Mouse (Mus musculus): Measurements from ENCODE around the gene Marveld2. TPM values are rescaled to one million over a fixed set of nuclear protein-coding genes. Genes with fewer than 3 reads are reported as not detected.

Marveld2 gene
- polyA plus RNA-seq, 1 experiment from 2014 or later: 14.0 TPM

- H3K36me3 ChIP-seq: peaks cover 26% of the 10 kb centered on the region
- no peak overlapping the region for H3K4me3 ChIP-seq (replicated peaks)
- H3K27me3 ChIP-seq: peaks cover 3% of the 10 kb centered on the region
- WGBS: 65% methylated on average over 2 of the region's 2 CpGs
- H3K9ac ChIP-seq: no peak overlapping the region
- peaks cover 8% of the 10 kb centered on the region for H3K4me1 ChIP-seq
- ATAC-seq (replicated peaks; ENCODE audit: low FRiP score): no peak
- H3K9me3 ChIP-seq (replicated peaks): peaks cover 4% of the 10 kb centered on the region; the same call in 1 of the 2 replicates
- H3K27ac ChIP-seq: no peak overlapping the region
- H3K4me2 ChIP-seq: no peak overlapping the region
Observed at GRCm38 (mm10) chr13:100612903-100613302, 3.9 kb downstream of the Marveld2 start.

GRCm38 (mm10) chr13:100612251-100612650 is 4.5 kb downstream of the Marveld2 start:
- Histone ChIP-seq H3K4me3 (replicated peaks) (no peak overlapping the region), H3K9me3 (replicated peaks) (peaks cover 4% of the 10 kb centered on the region; the same call in 1 of the 2 replicates), H3K4me1 (peaks cover 8% of the 10 kb centered on the region), H3K27ac (no peak overlapping the region), H3K36me3 (peaks cover 24% of the 10 kb centered on the region), H3K4me2 (no peak overlapping the region), H3K9ac (no peak overlapping the region), H3K27me3 (peaks cover 3% of the 10 kb centered on the region)
- no peak for ATAC-seq (replicated peaks; ENCODE audit: low FRiP score)
- 92% methylated on average over 10 of the region's 10 CpGs for WGBS

GRCm38 (mm10) chr13:100611266-100611665 is 5.5 kb downstream of the Marveld2 start:
- Histone ChIP-seq H3K27me3 (no peaks in the 10 kb centered on the region), H3K27ac (no peak overlapping the region), H3K9ac (no peak overlapping the region), H3K4me2 (no peak overlapping the region), H3K36me3 (peaks cover 23% of the 10 kb centered on the region), H3K4me1 (peaks cover 1% of the 10 kb centered on the region; the same call in 1 of the 2 replicates), H3K9me3 (replicated peaks) (peaks cover 4% of the 10 kb centered on the region; the same call in 1 of the 2 replicates), H3K4me3 (replicated peaks) (no peak overlapping the region)
- ATAC-seq (replicated peaks; ENCODE audit: low FRiP score): no peak
- WGBS: 93% methylated on average over 13 of the region's 13 CpGs

- no peak for ATAC-seq (replicated peaks; ENCODE audit: low FRiP score)
- 91% methylated on average over 8 of the region's 8 CpGs for WGBS
- H3K27ac ChIP-seq: no peak overlapping the region
- H3K9me3 ChIP-seq (replicated peaks): peaks cover under 1% of the 10 kb centered on the region; the same call in 1 of the 2 replicates
- no peaks in the 10 kb centered on the region for H3K27me3 ChIP-seq
- H3K4me3 ChIP-seq (replicated peaks): no peak overlapping the region
- H3K4me1 ChIP-seq: no peaks in the 10 kb centered on the region
- H3K36me3 ChIP-seq: peaks cover 23% of the 10 kb centered on the region
- H3K4me2 ChIP-seq: no peak overlapping the region
- no peak overlapping the region for H3K9ac ChIP-seq
Observed at GRCm38 (mm10) chr13:100607756-100608155, 9.0 kb downstream of the Marveld2 start.

GRCm38 (mm10) chr13:100605845-100606244 is 10.9 kb downstream of the Marveld2 start:
- Histone ChIP-seq H3K27ac (no peak overlapping the region), H3K36me3 (peaks cover 9% of the 10 kb centered on the region; the same call in 1 of the 2 replicates), H3K9me3 (replicated peaks) (no peaks in the 10 kb centered on the region; the same call in 1 of the 2 replicates), H3K4me2 (no peak overlapping the region), H3K9ac (no peak overlapping the region), H3K27me3 (no peaks in the 10 kb centered on the region), H3K4me1 (no peaks in the 10 kb centered on the region), H3K4me3 (replicated peaks) (no peak overlapping the region)
- no peak for ATAC-seq (replicated peaks; ENCODE audit: low FRiP score)
- 74% methylated on average over 1 of the region's 1 CpGs for WGBS

- WGBS: 90% methylated on average over 11 of the region's 11 CpGs
Observed at GRCm38 (mm10) chr13:100603738-100604095, 13.1 kb downstream of the Marveld2 start.

GRCm38 (mm10) chr13:100603031-100603737 is 13.6 kb downstream of the Marveld2 start:
- Histone ChIP-seq H3K4me2 (no peak overlapping the region), H3K27ac (peak overlapping the region; percentile 54; the same call in 1 of the 2 replicates)
- WGBS: 90% methylated on average over 10 of the region's 10 CpGs

More at GRCm38 (mm10) chr13:100603738-100604095, 13.1 kb downstream of the Marveld2 start:
- no peak overlapping the region for H3K9ac ChIP-seq
- no peak overlapping the region for H3K4me2 ChIP-seq
- no peak overlapping the region for H3K4me3 ChIP-seq (replicated peaks)
- H3K36me3 ChIP-seq: peaks cover 12% of the 10 kb centered on the region; the same call in 1 of the 2 replicates
- ATAC-seq (replicated peaks; ENCODE audit: low FRiP score): no peak
- no peak overlapping the region for H3K27ac ChIP-seq
- no peaks in the 10 kb centered on the region for H3K27me3 ChIP-seq
- no peaks in the 10 kb centered on the region for H3K4me1 ChIP-seq
- H3K9me3 ChIP-seq (replicated peaks): no peaks in the 10 kb centered on the region; the same call in 1 of the 2 replicates

GRCm38 (mm10) chr13:100602239-100602902 is 14.4 kb downstream of the Marveld2 start:
- peak; percentile 93 for ATAC-seq (replicated peaks; ENCODE audit: low FRiP score)
- no peaks in the 10 kb centered on the region for H3K9me3 ChIP-seq (replicated peaks)
- no peak overlapping the region for H3K9ac ChIP-seq
- no peak overlapping the region for H3K4me3 ChIP-seq (replicated peaks)
- peak overlapping the region; percentile 54; the same call in 1 of the 2 replicates for H3K27ac ChIP-seq
- H3K27me3 ChIP-seq: no peaks in the 10 kb centered on the region
- whole genome bisulfite sequencing: 72% methylated on average over 5 of the region's 5 CpGs
- no peak overlapping the region for H3K4me2 ChIP-seq
- H3K36me3 ChIP-seq: peaks cover 4% of the 10 kb centered on the region; the same call in 1 of the 2 replicates
- no peaks in the 10 kb centered on the region for H3K4me1 ChIP-seq

More at GRCm38 (mm10) chr13:100603031-100603737, 13.6 kb downstream of the Marveld2 start:
- no peaks in the 10 kb centered on the region for H3K4me1 ChIP-seq
- peaks cover 10% of the 10 kb centered on the region; the same call in 1 of the 2 replicates for H3K36me3 ChIP-seq
- ATAC-seq (replicated peaks; ENCODE audit: low FRiP score): no peak
- no peak overlapping the region for H3K9ac ChIP-seq
- no peaks in the 10 kb centered on the region; the same call in 1 of the 2 replicates for H3K9me3 ChIP-seq (replicated peaks)
- H3K27me3 ChIP-seq: no peaks in the 10 kb centered on the region
- H3K4me3 ChIP-seq (replicated peaks): no peak overlapping the region

- no peaks in the 10 kb centered on the region for H3K4me1 ChIP-seq
- H3K4me2 ChIP-seq: 0 out of 2 replicates have a peak overlapping the region, but pooled peaks have one; percentile 9
- H3K9ac ChIP-seq: no peak overlapping the region
- no peak overlapping the region for H3K4me3 ChIP-seq (replicated peaks)
- no peaks in the 10 kb centered on the region for H3K27me3 ChIP-seq
- 0 out of 2 replicates have a peak, but pooled peaks cover 11% of the 10 kb centered on the region for H3K36me3 ChIP-seq
- H3K27ac ChIP-seq: no peak overlapping the region
- no peaks in the 10 kb centered on the region for H3K9me3 ChIP-seq (replicated peaks)
- no peak for ATAC-seq (replicated peaks; ENCODE audit: low FRiP score)
- WGBS: 62% methylated on average over 8 of the region's 8 CpGs
Observed at GRCm38 (mm10) chr13:100601034-100601433, 15.7 kb downstream of the Marveld2 start.

GRCm38 (mm10) chr13:100600317-100600716 is 16.5 kb downstream of the Marveld2 start:
- no peaks in the 10 kb centered on the region for H3K9me3 ChIP-seq (replicated peaks)
- H3K4me1 ChIP-seq: no peaks in the 10 kb centered on the region
- 83% methylated on average over 12 of the region's 12 CpGs for WGBS
- H3K27me3 ChIP-seq: no peaks in the 10 kb centered on the region
- H3K36me3 ChIP-seq: 0 out of 2 replicates have a peak, but pooled peaks cover 11% of the 10 kb centered on the region
- ATAC-seq (replicated peaks; ENCODE audit: low FRiP score): no peak
- no peak overlapping the region for H3K9ac ChIP-seq
- H3K4me2 ChIP-seq: no peak overlapping the region
- no peak overlapping the region for H3K4me3 ChIP-seq (replicated peaks)
- no peak overlapping the region for H3K27ac ChIP-seq

- 69% methylated on average over 9 of the region's 9 CpGs for WGBS
- H3K9ac ChIP-seq: no peak overlapping the region
- ATAC-seq (replicated peaks; ENCODE audit: low FRiP score): no peak
Observed at GRCm38 (mm10) chr13:100597284-100597683, 19.5 kb downstream of the Marveld2 start.

GRCm38 (mm10) chr13:100595552-100595885 is 21.3 kb downstream of the Marveld2 start:
- Histone ChIP-seq H3K27ac (no peak overlapping the region), H3K4me2 (no peak overlapping the region), H3K4me3 (replicated peaks) (no peak overlapping the region), H3K9me3 (replicated peaks) (no peaks in the 10 kb centered on the region), H3K4me1 (no peaks in the 10 kb centered on the region), H3K36me3 (0 out of 2 replicates have a peak, but pooled peaks cover 11% of the 10 kb centered on the region), H3K27me3 (no peaks in the 10 kb centered on the region), H3K9ac (no peak overlapping the region)
- ATAC-seq (replicated peaks; ENCODE audit: low FRiP score): no peak
- 83% methylated on average over 3 of the region's 3 CpGs for WGBS

More at GRCm38 (mm10) chr13:100597284-100597683, 19.5 kb downstream of the Marveld2 start:
- Histone ChIP-seq H3K27me3 (no peaks in the 10 kb centered on the region), H3K4me1 (no peaks in the 10 kb centered on the region), H3K36me3 (0 out of 2 replicates have a peak, but pooled peaks cover 11% of the 10 kb centered on the region), H3K4me3 (replicated peaks) (no peak overlapping the region), H3K9me3 (replicated peaks) (no peaks in the 10 kb centered on the region), H3K27ac (no peak overlapping the region), H3K4me2 (no peak overlapping the region)

Measured in kidney, embryonic 15.5 days (tissue).